Comparison of ENCODE assay signal across 38 mouse cellular contexts in genomic region chr11:80835395-80835794, GRCm38 (mm10). TPM values are rescaled to one million over a fixed set of nuclear protein-coding genes. Genes with fewer than 3 reads are reported as not detected.
"Had no signal": no experiment of that assay in that cellular context is flagged by ENCODE, and none has a peak within 500 bp of the region (broad histone marks: within the 10 kb centered on the region; RNA-seq: fewer than 3 reads in every experiment).

No protein-coding gene starts in this region.

- ATAC-seq: forebrain, embryonic 13.5 days; forebrain, embryonic 14.5 days; forebrain, embryonic 15.5 days; forebrain, embryonic 16.5 days; forebrain, postnatal 0 days had no signal

- DNase-seq: cerebellum, adult 2 months; cerebellum, adult 8-10 months; cerebellum, adult 9-10 months; cerebellum, adult 9-11 months; cerebellum, postnatal 10 days; cerebellum, postnatal 14 days; cerebellum, postnatal 25 days; cerebellum, postnatal 36 days; embryo, embryonic 11 days; forebrain, postnatal 0 days; gastrocnemius, adult 2 months; gastrocnemius, postnatal 10 days; gastrocnemius, postnatal 14 days; gastrocnemius, postnatal 25 days; gastrocnemius, postnatal 36 days; heart, adult 11 months; heart, adult 18-20 months had no signal

- H3K27me3 ChIP-seq: embryonic facial prominence, embryonic 12.5 days; embryonic facial prominence, embryonic 13.5 days; embryonic facial prominence, embryonic 15.5 days; forebrain, embryonic 12.5 days; forebrain, embryonic 13.5 days; forebrain, embryonic 15.5 days had no signal

- H3K4me3 ChIP-seq: embryonic facial prominence, embryonic 10.5 days; embryonic facial prominence, embryonic 12.5 days; embryonic facial prominence, embryonic 13.5 days; embryonic facial prominence, embryonic 15.5 days; erythroblast, embryonic 14.5 days; forebrain, embryonic 10.5 days; forebrain, embryonic 12.5 days; forebrain, embryonic 13.5 days; forebrain, embryonic 15.5 days; gastrocnemius, adult 2 months had no signal

- H3K4me1 ChIP-seq: embryonic facial prominence, embryonic 12.5 days; embryonic facial prominence, embryonic 13.5 days; embryonic facial prominence, embryonic 15.5 days; forebrain, embryonic 15.5 days had no signal

- H3K9ac ChIP-seq: embryonic facial prominence, embryonic 12.5 days; embryonic facial prominence, embryonic 13.5 days; embryonic facial prominence, embryonic 15.5 days; forebrain, embryonic 12.5 days; forebrain, embryonic 13.5 days; forebrain, embryonic 15.5 days; forebrain, postnatal 0 days had no signal

- H3K4me2 ChIP-seq: embryonic facial prominence, embryonic 12.5 days; embryonic facial prominence, embryonic 13.5 days; embryonic facial prominence, embryonic 15.5 days; forebrain, embryonic 12.5 days; forebrain, embryonic 13.5 days; forebrain, embryonic 15.5 days had no signal

- H3K27ac ChIP-seq: embryonic facial prominence, embryonic 10.5 days; embryonic facial prominence, embryonic 12.5 days; embryonic facial prominence, embryonic 13.5 days; embryonic facial prominence, embryonic 15.5 days; forebrain, embryonic 10.5 days; forebrain, embryonic 12.5 days; forebrain, embryonic 13.5 days; forebrain, embryonic 15.5 days; gastrocnemius, adult 2 months had no signal

- H3K36me3 ChIP-seq: embryonic facial prominence, embryonic 10.5 days; embryonic facial prominence, embryonic 12.5 days; embryonic facial prominence, embryonic 13.5 days; embryonic facial prominence, embryonic 15.5 days; forebrain, embryonic 10.5 days; forebrain, embryonic 12.5 days; forebrain, embryonic 15.5 days had no signal

- H3K9me3 ChIP-seq: embryonic facial prominence, embryonic 10.5 days; embryonic facial prominence, embryonic 12.5 days; embryonic facial prominence, embryonic 13.5 days; embryonic facial prominence, embryonic 15.5 days; forebrain, embryonic 10.5 days; forebrain, embryonic 12.5 days; forebrain, embryonic 13.5 days; forebrain, embryonic 15.5 days had no signal

RNA-seq across cellular contexts. Expression of gene Spaca3, which starts 22.8 kb away (rescaled TPM):
- total RNA-seq: common myeloid progenitor, adult 5-6 weeks; forebrain, postnatal 0 days; gastrocnemius, adult 18-20 months; gastrocnemius, adult 2 months; gastrocnemius, adult 8-10 months; gastrocnemius, postnatal 10 days; gastrocnemius, postnatal 14 days; gastrocnemius, postnatal 25 days; gastrocnemius, postnatal 36 days; gastrocnemius, postnatal 4 days; granulocyte monocyte progenitor cell, adult 5-6 weeks; heart, adult 18-20 months had no signal
- polyA plus RNA-seq: cerebellum, adult 2 months; cortical plate, adult 2 months; embryonic facial prominence, embryonic 10.5 days; embryonic facial prominence, embryonic 11.5 days; embryonic facial prominence, embryonic 12.5 days; embryonic facial prominence, embryonic 13.5 days; embryonic facial prominence, embryonic 14.5 days; embryonic facial prominence, embryonic 15.5 days; erythroblast, embryonic 14.5 days; forebrain, embryonic 10.5 days; forebrain, embryonic 11.5 days; forebrain, embryonic 12.5 days; forebrain, embryonic 13.5 days; forebrain, embryonic 14.5 days; forebrain, embryonic 15.5 days; forebrain, embryonic 16.5 days; forebrain, postnatal 0 days; frontal cortex, adult 2 months had no signal

RNA-seq across cellular contexts. Expression of gene Tmem98, which starts 25.4 kb away (rescaled TPM):
- polyA plus RNA-seq: erythroblast, embryonic 14.5 days had no signal
